Mouse (Mus musculus) ES-Bruce4 (cell line): ENCODE measurements at regions not wholly inside any gene's neighbourhood (a gene's known extent, or its start where the extent isn't known, plus 50 kb on each side); places are given as distances from the start of the nearest gene placed in this dataset.

Experiments used
- CTCF ChIP-seq: IDR thresholded peaks from one replicate; pipeline ENCODE4 v1.8.1; 2011; ENCODE audit warnings: low read depth, low read length
- EP300 ChIP-seq: IDR thresholded peaks from 2 replicates; pipeline ENCODE4 v1.6.1; 2011; ENCODE audit warnings: low read depth, low read length; ENCODE audit not compliant: insufficient read depth

DNA sequence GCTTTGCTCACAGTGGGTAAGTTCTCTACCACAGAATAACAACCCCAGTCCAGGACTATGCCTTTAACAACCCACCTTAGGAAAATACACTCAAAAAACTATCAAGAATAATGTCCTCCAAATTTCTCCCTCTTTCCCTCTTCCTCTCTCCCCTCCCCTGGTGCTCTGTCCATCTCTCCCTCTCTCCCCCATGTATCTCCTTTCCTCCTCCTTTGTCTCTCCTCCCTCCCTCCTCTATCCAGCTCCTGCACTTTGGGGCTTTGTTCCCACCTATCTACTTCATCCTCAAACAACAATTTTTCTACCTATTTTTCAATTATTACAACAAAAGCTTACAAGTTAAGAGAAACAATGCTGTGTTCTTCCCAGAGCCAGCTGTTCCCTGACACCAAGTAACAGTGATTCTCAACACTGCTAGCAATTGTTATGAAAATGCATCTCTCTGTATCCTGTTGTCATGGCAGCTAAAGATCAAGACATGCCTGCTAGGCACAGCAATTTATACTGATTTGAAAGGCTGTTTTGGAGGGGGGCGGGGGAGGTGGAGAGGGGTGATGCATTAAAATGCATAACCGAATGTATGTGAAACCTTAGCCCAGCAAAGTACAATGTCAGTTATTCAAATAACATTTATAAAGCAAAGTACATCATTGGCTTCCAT is 76.8 kb downstream of the Gm19935 start:
- no peak for TF ChIP-seq CTCF
- no peak for TF ChIP-seq EP300
